Mouse (Mus musculus): ENCODE data around the gene Map4k2.
A peak's percentile ranks its signal among the peaks of the same experiment; 100 is the strongest.
"Not testable (repeated sequence)": the region's sequence is repeated elsewhere in the genome, so short reads cannot be mapped to it uniquely, and the experiment has no call there.

The Map4k2 gene

GRCm38 (mm10) chr19:6340524-6341452 lies at the start of gene Map4k2:
Gene Map4k2 (plus strand): TSS chr19:6341135.
- DNase-seq (ENCODE audit: low spot score in 2 of 2), result peak; percentile 90 to 92

DNA sequence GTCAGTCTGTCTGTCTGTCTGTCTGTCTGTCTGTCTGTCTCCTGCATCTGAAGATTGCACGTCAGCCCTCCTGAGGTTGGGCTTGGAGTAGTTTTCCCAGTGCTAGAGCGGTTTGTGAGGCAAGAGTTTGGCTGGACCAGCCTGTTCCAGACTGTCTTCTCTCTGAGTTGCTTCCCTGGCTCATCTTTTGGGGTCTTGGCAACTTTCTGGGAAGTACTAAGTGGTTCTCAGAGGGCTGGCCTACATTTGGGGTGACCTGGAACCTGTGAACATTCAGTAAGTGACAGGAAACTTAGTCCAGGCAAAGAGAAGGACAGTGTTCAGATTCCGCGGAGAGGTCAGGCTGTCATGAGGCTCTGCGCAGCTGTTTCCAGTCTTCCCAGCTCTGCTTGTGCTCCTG lies 48.7 kb upstream of the Map4k2 start:
- no peak for DNase-seq (ENCODE audit: low spot score in 2 of 2)

- DNase-seq (ENCODE audit: low spot score in 2 of 2), result no peak
Measured at GRCm38 (mm10) chr19:6294301-6294700, 46.6 kb upstream of the Map4k2 start.

GRCm38 (mm10) chr19:6296551-6297210 lies 44.3 kb upstream of the Map4k2 start:
- DNase-seq (ENCODE audit: low spot score in 2 of 2), result no peak

GRCm38 (mm10) chr19:6297641-6298040 lies 43.3 kb upstream of the Map4k2 start:
- peak; percentile 52 to 65 for DNase-seq (ENCODE audit: low spot score in 2 of 2)

GRCm38 (mm10) chr19:6299003-6299402 lies 41.9 kb upstream of the Map4k2 start:
- no peak for DNase-seq (ENCODE audit: low spot score in 2 of 2)

GRCm38 (mm10) chr19:6299450-6300267 lies 41.3 kb upstream of the Map4k2 start:
- DNase-seq (ENCODE audit: low spot score in 2 of 2), result peak; percentile 45 to 55

- peak; percentile 52 to 68 for DNase-seq (ENCODE audit: low spot score in 2 of 2)
Measured at GRCm38 (mm10) chr19:6300402-6300841, 40.5 kb upstream of the Map4k2 start.

DNA sequence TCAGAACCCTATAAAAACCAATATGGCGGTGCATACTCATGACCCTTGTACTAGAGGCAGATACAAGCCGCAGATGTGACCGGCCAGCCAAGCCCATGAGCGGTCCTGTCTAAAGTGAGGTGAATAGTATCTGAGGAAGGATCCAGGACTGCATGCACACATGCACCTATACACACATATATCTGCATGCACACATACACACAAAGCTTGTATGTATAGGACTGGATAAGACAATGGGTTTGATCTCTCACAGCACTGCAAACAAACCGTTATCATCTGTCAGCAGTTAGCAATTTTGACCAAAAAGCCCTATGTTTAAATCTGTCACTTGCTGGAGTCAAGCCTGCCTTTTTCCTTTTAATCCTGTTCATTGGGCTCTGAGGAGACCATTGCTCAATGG lies 38.8 kb upstream of the Map4k2 start:
- no peak for DNase-seq (ENCODE audit: low spot score in 2 of 2)

DNA sequence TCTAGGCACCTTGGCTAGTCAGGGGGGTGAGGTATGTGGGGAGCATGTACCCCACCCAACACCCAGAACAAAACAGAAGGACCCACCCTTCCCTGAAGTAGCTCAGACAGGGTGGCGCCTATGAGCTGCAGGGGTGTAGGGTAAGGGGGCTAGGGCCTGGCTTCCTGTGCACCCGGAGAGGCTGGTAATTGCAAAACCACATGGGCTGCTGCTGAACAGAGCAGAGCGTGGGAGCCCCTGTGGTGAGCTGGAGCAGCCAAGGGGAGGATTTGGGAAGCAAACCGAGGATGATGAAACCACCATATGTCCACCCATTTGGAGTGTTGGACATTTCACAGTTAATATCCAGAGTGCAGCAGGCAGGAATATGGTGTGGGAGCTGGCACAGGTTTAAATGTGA lies 38.4 kb upstream of the Map4k2 start:
- DNase-seq (ENCODE audit: low spot score in 2 of 2), result peak in 1 of 2 experiments; percentile 27

GRCm38 (mm10) chr19:6303831-6304230 lies 37.1 kb upstream of the Map4k2 start:
- no peak for DNase-seq (ENCODE audit: low spot score in 2 of 2)

DNA sequence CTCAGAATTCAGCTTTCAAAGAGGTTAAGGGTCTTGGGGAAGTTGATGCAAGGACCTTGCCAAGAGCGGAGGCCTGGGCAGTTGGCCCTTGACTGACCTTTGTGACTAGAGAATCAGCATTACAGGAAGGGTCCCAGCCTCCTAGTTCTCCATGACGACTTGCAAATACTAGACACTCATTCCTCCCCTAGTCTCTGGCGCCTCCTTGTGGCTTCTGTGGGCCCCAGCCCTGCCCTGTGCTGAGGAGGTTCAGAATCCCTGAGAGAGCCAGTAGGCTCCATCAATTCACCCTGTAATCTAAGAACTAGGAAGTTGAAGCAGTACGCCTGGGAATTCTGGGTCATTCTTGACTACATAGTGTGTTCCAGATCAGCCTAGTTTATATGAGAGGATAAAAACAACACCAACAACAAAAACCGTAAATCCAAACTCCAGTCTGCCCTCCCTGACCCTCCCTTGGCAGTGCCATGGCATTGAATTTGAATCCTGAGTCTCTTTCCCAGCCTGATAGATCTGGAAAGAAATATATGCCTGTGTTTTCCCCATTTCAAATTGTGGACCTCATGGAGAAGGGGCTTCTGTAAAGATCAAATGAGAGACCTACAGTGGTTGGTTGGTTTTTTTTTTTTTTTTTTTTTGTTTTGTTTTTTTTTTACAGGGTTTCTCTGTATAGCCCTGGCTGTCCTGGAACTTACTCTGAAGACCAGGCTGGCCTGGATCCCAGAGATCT lies 36.0 kb upstream of the Map4k2 start:
- peak; percentile 86 to 89 for DNase-seq (ENCODE audit: low spot score in 2 of 2)

- DNase-seq (ENCODE audit: low spot score in 2 of 2), result no peak
Measured at GRCm38 (mm10) chr19:6305517-6306115, 35.3 kb upstream of the Map4k2 start.

DNA sequence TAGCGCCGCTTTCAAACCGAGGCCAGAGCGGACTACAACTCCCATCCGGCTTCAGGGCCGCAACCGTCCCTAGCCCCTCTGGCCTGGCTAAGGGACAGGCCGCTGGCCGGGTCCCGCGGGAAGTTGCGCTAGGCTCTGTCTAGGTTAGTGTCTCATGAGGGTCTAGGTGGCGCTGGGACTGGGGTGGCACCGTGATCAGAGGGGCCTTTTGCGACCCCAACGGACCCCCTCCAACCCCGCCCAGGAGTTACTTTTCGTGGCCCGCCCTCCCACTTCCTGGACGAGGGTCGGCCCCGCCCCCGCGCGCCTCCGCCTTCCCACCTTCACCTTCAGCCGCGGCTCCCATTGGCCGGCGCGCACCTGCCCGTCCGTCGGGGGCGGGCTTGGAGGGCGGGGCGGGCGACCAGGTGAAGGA lies 34.8 kb upstream of the Map4k2 start, which contains the start of gene Cdc42bpg:
Cdc42bpg (plus strand) TSS at position 320 of the 415 bp plus-strand sequence.
- peak; percentile 90 to 91 for DNase-seq (ENCODE audit: low spot score in 2 of 2)

- peak; percentile 69 to 73 for DNase-seq (ENCODE audit: low spot score in 2 of 2)
Measured at GRCm38 (mm10) chr19:6306586-6306985, 34.3 kb upstream of the Map4k2 start.

DNA sequence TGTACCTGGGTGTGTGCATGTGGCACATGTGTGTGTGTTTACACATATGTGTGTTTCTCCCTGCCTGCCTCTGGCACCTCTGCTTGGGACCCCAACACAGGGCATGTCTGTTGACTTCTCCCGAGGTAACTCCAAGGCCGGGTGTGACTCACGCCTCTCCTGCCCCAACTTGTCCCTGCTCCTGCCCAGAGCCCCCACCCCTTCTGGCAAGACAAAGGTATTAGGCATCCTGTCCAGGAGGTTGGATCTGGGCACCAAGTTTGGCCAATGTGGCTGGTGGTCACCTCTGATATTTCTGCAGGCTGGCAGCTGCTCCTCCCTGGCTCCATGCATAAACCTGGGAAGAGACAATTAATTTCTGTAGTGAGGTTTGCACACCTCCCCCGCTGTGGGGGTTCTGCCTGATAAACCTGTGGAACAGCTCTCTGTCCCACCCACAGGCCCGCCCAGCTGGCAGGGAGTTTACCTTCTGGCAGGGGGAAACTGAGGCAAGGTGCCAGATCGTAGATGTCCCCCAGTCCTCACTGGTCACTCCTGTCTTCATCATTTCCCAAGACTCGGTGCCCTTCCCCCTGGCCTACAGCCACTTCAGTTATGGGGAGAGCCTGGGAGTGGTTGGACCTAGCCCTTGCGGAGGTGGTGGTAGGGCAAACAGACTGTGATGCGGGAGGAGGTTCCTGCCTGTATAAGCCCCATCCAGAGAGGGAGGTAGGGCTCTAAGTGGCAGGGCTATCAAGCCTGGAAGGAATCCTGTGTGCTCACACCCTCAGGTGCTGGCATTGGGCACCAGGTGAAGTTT lies 33.0 kb upstream of the Map4k2 start:
- no peak for DNase-seq (ENCODE audit: low spot score in 2 of 2)

DNA sequence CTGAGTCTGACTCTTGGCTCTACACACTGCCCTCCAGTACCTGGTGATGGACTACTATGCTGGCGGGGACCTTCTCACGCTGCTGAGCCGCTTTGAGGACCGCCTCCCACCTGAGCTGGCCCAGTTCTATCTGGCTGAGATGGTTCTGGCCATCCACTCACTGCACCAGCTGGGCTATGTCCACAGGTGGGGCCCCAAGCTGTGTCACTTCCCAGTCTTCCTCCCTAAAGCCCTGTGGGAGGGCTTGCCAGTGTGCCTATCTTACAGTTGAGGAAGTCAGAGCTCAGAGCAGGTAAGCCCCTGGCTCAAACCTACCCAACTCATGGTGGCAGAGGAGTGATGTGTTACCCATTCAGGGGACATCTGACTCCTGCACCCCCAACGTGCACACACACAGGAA lies 30.8 kb upstream of the Map4k2 start:
- DNase-seq (ENCODE audit: low spot score in 2 of 2), result no peak

DNA sequence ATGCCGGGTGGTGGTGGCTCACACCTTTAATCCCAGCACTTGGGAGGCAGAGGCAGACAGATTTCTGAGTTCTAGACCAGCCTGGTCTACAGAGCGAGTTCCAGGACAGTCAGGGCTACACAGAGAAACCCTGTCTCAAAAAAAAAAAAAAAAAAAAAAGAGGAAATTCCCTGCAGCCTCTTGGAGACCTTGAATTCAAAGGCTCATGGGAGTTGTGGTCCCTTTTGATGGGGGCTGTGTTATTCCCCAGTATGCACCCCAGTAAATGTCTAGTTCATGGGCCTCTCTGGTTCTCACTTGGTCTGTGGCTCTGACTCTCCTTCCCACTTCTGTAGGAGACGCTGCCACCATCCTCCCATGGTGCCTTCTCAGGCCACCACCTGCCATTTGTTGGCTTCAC lies 29.2 kb upstream of the Map4k2 start:
- not testable (repeated sequence) for DNase-seq (ENCODE audit: low spot score in 2 of 2)

- DNase-seq (ENCODE audit: low spot score in 2 of 2), result no peak
Measured at GRCm38 (mm10) chr19:6313796-6314195, 27.1 kb upstream of the Map4k2 start.

DNA sequence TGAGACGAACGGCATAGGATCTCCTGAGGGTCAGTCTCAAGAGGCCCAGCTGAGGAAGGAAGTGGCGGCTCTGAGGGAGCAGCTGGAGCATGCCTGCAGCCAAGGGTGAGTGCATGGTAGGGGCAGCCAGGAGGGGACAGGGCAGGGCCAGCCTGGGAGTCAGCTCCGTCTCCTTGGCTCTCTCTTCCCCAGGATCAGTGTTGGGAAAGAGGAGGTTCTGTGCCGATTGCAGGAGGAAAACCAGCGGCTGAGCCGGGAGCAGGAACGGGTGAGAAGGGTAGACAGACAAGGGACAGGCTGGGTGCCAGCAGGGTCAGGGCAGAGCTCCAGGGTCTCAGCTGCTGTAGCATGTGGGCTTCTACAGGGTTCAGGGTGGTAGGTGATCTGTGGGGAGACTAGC lies 26.4 kb upstream of the Map4k2 start:
- DNase-seq (ENCODE audit: low spot score in 2 of 2), result no peak
